Mouse (Mus musculus): ENCODE measurements around the gene Zbtb16. TPM values are rescaled to one million over a fixed set of nuclear protein-coding genes. Genes with fewer than 3 reads are reported as not detected.

Gene Zbtb16
- polyA plus RNA-seq, 1 experiment from 2014 or later, result 6.9 TPM

GRCm38 (mm10) chr9:48693696-48694095 lies 142.3 kb downstream of the Zbtb16 start:
- Histone ChIP-seq H3K4me1 (peaks cover 39% of the 10 kb centered on the region), H3K9me3 (replicated peaks) (no peaks in the 10 kb centered on the region), H3K4me2 (replicated peaks) (no peak overlapping the region), H3K27ac (no peak overlapping the region), H3K27me3 (0 out of 2 replicates have a peak, but pooled peaks cover 1% of the 10 kb centered on the region), H3K4me3 (no peak overlapping the region), H3K36me3 (no peaks in the 10 kb centered on the region), H3K9ac (no peak overlapping the region)
- no peak for ATAC-seq (ENCODE audit: low FRiP score)
- WGBS, result 29% methylated on average over 7 of the region's 7 CpGs

GRCm38 (mm10) chr9:48689718-48689980 lies 146.4 kb downstream of the Zbtb16 start:
- H3K4me2 ChIP-seq (replicated peaks), result no peak overlapping the region
- peaks cover 32% of the 10 kb centered on the region for H3K4me1 ChIP-seq
- 0 out of 2 replicates have a peak, but pooled peaks cover 6% of the 10 kb centered on the region for H3K27me3 ChIP-seq
- H3K27ac ChIP-seq, result no peak overlapping the region
- H3K9ac ChIP-seq, result no peak overlapping the region
- no peaks in the 10 kb centered on the region for H3K36me3 ChIP-seq
- ATAC-seq (ENCODE audit: low FRiP score), result no peak
- no peak overlapping the region for H3K4me3 ChIP-seq
- 93% methylated on average over 1 of the region's 1 CpGs for WGBS
- no peaks in the 10 kb centered on the region for H3K9me3 ChIP-seq (replicated peaks)

- Histone ChIP-seq H3K27me3 (0 out of 2 replicates have a peak, but pooled peaks cover 6% of the 10 kb centered on the region), H3K9me3 (replicated peaks) (no peaks in the 10 kb centered on the region), H3K4me2 (replicated peaks) (no peak overlapping the region), H3K4me1 (peaks cover 33% of the 10 kb centered on the region), H3K27ac (no peak overlapping the region), H3K36me3 (no peaks in the 10 kb centered on the region), H3K9ac (no peak overlapping the region), H3K4me3 (no peak overlapping the region)
- 72% methylated on average over 6 of the region's 6 CpGs for WGBS
- no peak for ATAC-seq (ENCODE audit: low FRiP score)
These were observed 146.9 kb downstream of the Zbtb16 start for GRCm38 (mm10) chr9:48688859-48689717.

- 0 out of 2 replicates have a peak, but pooled peaks cover 6% of the 10 kb centered on the region for H3K27me3 ChIP-seq
- no peak overlapping the region for H3K4me2 ChIP-seq (replicated peaks)
- no peaks in the 10 kb centered on the region for H3K36me3 ChIP-seq
- peaks cover 25% of the 10 kb centered on the region for H3K4me1 ChIP-seq
- no peak overlapping the region for H3K9ac ChIP-seq
- no peaks in the 10 kb centered on the region for H3K9me3 ChIP-seq (replicated peaks)
- WGBS, result 71% methylated on average over 7 of the region's 7 CpGs
- no peak overlapping the region for H3K4me3 ChIP-seq
- H3K27ac ChIP-seq, result no peak overlapping the region
- ATAC-seq (ENCODE audit: low FRiP score), result no peak
These were observed 148.1 kb downstream of the Zbtb16 start for GRCm38 (mm10) chr9:48687891-48688290.

GRCm38 (mm10) chr9:48685721-48686120 lies 150.3 kb downstream of the Zbtb16 start:
- Histone ChIP-seq H3K9ac (no peak overlapping the region), H3K4me2 (replicated peaks) (no peak overlapping the region), H3K4me3 (no peak overlapping the region), H3K9me3 (replicated peaks) (no peaks in the 10 kb centered on the region), H3K4me1 (peaks cover 25% of the 10 kb centered on the region), H3K36me3 (no peaks in the 10 kb centered on the region), H3K27me3 (0 out of 2 replicates have a peak, but pooled peaks cover 6% of the 10 kb centered on the region), H3K27ac (no peak overlapping the region)
- no peak for ATAC-seq (ENCODE audit: low FRiP score)
- WGBS, result 55% methylated on average over 7 of the region's 7 CpGs

- H3K9me3 ChIP-seq (replicated peaks), result no peaks in the 10 kb centered on the region
These were observed 151.9 kb downstream of the Zbtb16 start for GRCm38 (mm10) chr9:48684144-48684543.

GRCm38 (mm10) chr9:48681193-48681592 lies 154.8 kb downstream of the Zbtb16 start:
- no peaks in the 10 kb centered on the region for H3K27me3 ChIP-seq
- no peaks in the 10 kb centered on the region for H3K36me3 ChIP-seq
- no peaks in the 10 kb centered on the region for H3K9me3 ChIP-seq (replicated peaks)
- no peak overlapping the region for H3K4me2 ChIP-seq (replicated peaks)
- no peak overlapping the region for H3K27ac ChIP-seq
- peaks cover 43% of the 10 kb centered on the region for H3K4me1 ChIP-seq
- H3K4me3 ChIP-seq, result no peak overlapping the region
- 82% methylated on average over 8 of the region's 8 CpGs for WGBS
- no peak overlapping the region for H3K9ac ChIP-seq
- ATAC-seq (ENCODE audit: low FRiP score), result no peak

More at GRCm38 (mm10) chr9:48684144-48684543, 151.9 kb downstream of the Zbtb16 start:
- H3K27me3 ChIP-seq, result 0 out of 2 replicates have a peak, but pooled peaks cover 6% of the 10 kb centered on the region
- no peak overlapping the region for H3K27ac ChIP-seq
- no peak overlapping the region for H3K9ac ChIP-seq
- H3K4me3 ChIP-seq, result no peak overlapping the region
- WGBS, result 63% methylated on average over 5 of the region's 5 CpGs
- peaks cover 29% of the 10 kb centered on the region for H3K4me1 ChIP-seq
- no peaks in the 10 kb centered on the region for H3K36me3 ChIP-seq
- no peak overlapping the region for H3K4me2 ChIP-seq (replicated peaks)
- no peak for ATAC-seq (ENCODE audit: low FRiP score)

- peak; percentile 80 for ATAC-seq (ENCODE audit: low FRiP score)
- peak overlapping the region; percentile 24 for H3K4me2 ChIP-seq (replicated peaks)
- no peak overlapping the region for H3K9ac ChIP-seq
- no peaks in the 10 kb centered on the region for H3K27me3 ChIP-seq
- H3K27ac ChIP-seq, result peak overlapping the region; percentile 78
- no peaks in the 10 kb centered on the region for H3K9me3 ChIP-seq (replicated peaks)
- no peaks in the 10 kb centered on the region for H3K36me3 ChIP-seq
- no peak overlapping the region for H3K4me3 ChIP-seq
- WGBS, result 16% methylated on average over 19 of the region's 19 CpGs
- peaks cover 49% of the 10 kb centered on the region for H3K4me1 ChIP-seq
These were observed 157.3 kb downstream of the Zbtb16 start for GRCm38 (mm10) chr9:48678426-48679358.

- H3K36me3 ChIP-seq, result no peaks in the 10 kb centered on the region
- 9% methylated on average over 11 of the region's 11 CpGs for WGBS
- no peaks in the 10 kb centered on the region for H3K27me3 ChIP-seq
- 0 out of 2 replicates have a peak, but pooled peaks have one; percentile 18 for ATAC-seq (ENCODE audit: low FRiP score)
- H3K4me3 ChIP-seq, result no peak overlapping the region
- H3K27ac ChIP-seq, result peak overlapping the region; percentile 4; the same call in 1 of the 2 replicates
- peak overlapping the region; percentile 17; the same call in 1 of the 2 replicates for H3K4me2 ChIP-seq (replicated peaks)
- H3K4me1 ChIP-seq, result peaks cover 57% of the 10 kb centered on the region
- H3K9me3 ChIP-seq (replicated peaks), result no peaks in the 10 kb centered on the region
- no peak overlapping the region; the same call in 1 of the 2 replicates for H3K9ac ChIP-seq
These were observed 160.8 kb downstream of the Zbtb16 start for GRCm38 (mm10) chr9:48675151-48675790.

GRCm38 (mm10) chr9:48674359-48675015 lies 161.5 kb downstream of the Zbtb16 start:
- ATAC-seq (ENCODE audit: low FRiP score), result no peak
- H3K27ac ChIP-seq, result peak overlapping the region; percentile 67; the same call in 1 of the 2 replicates
- H3K4me2 ChIP-seq (replicated peaks), result no peak overlapping the region
- H3K4me3 ChIP-seq, result no peak overlapping the region
- no peaks in the 10 kb centered on the region for H3K27me3 ChIP-seq
- peaks cover 60% of the 10 kb centered on the region for H3K4me1 ChIP-seq
- WGBS, result 14% methylated on average over 11 of the region's 11 CpGs
- H3K9ac ChIP-seq, result no peak overlapping the region
- H3K36me3 ChIP-seq, result no peaks in the 10 kb centered on the region
- H3K9me3 ChIP-seq (replicated peaks), result no peaks in the 10 kb centered on the region

- H3K27ac ChIP-seq, result peak overlapping the region; percentile 67
These were observed 162.2 kb downstream of the Zbtb16 start for GRCm38 (mm10) chr9:48673804-48674203.

More at GRCm38 (mm10) chr9:48673804-48674203, 162.2 kb downstream of the Zbtb16 start:
- Histone ChIP-seq H3K4me2 (replicated peaks) (no peak overlapping the region), H3K27me3 (no peaks in the 10 kb centered on the region), H3K9ac (no peak overlapping the region), H3K4me1 (peaks cover 55% of the 10 kb centered on the region), H3K9me3 (replicated peaks) (no peaks in the 10 kb centered on the region), H3K36me3 (no peaks in the 10 kb centered on the region), H3K4me3 (no peak overlapping the region)
- WGBS, result 35% methylated on average over 5 of the region's 5 CpGs
- ATAC-seq (ENCODE audit: low FRiP score), result no peak

Data from hindbrain, embryonic 12.5 days (tissue).